Mouse (Mus musculus) lung, postnatal 25 days (tissue): Measurements from ENCODE around the gene Thop1.
"Not testable (repeated sequence)": the region's sequence is repeated elsewhere in the genome, so short reads cannot be mapped to it uniquely, and the experiment has no call there.

Experiments used
- DNase-seq: peaks from one replicate; pipeline ENCODE4 v3.0.0; 2022; ENCODE audit warnings: low spot score

Gene Thop1

GRCm38 (mm10) chr10:81069836-81070235 is at the start of gene Thop1:
TSS of gene Thop1 (plus strand) at chr10:81070035.
- DNase-seq, result peak; percentile 98

- DNase-seq, result no peak
Observed at GRCm38 (mm10) chr10:81020207-81020606, 49.6 kb upstream of the Thop1 start.

- no peak for DNase-seq
Observed at GRCm38 (mm10) chr10:81021547-81022110, 48.2 kb upstream of the Thop1 start.

- DNase-seq, result no peak
Observed at GRCm38 (mm10) chr10:81022744-81023143, 47.1 kb upstream of the Thop1 start.

GRCm38 (mm10) chr10:81024346-81024937 is 45.4 kb upstream of the Thop1 start:
- no peak for DNase-seq

DNA sequence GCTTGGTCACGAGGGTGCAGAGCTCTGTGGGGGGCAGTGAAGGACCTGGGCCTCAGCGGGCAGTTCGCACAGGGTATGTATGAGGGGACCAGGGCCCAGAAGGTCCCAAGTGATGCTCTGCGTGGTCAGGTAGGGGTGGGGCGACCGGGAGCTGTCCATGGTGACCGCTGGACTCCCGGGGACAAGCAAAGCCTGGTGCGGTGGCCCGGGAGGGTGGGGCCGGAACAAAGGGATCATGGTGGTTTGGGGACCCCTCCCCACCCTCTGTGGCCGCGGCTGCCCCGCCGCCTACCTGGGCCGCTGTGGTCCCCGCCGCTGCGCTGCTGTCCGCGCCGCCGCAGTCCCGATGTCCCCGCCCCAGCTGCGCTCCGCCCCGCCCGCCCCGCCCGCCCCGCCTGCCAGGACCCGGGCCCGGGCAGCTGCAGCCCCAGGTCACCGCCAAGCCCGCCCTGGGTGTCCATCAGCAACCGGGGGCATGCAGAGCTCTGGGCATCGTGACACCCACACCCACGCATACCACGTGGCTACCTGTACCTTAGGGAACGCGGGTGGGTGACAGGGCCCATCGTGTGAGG is 44.7 kb upstream of the Thop1 start:
- DNase-seq, result no peak

- DNase-seq, result no peak
Observed at GRCm38 (mm10) chr10:81025639-81026275, 44.1 kb upstream of the Thop1 start, which contains the start of gene Diras1. TSS of gene Diras1 (minus strand) at chr10:81025662.

DNA sequence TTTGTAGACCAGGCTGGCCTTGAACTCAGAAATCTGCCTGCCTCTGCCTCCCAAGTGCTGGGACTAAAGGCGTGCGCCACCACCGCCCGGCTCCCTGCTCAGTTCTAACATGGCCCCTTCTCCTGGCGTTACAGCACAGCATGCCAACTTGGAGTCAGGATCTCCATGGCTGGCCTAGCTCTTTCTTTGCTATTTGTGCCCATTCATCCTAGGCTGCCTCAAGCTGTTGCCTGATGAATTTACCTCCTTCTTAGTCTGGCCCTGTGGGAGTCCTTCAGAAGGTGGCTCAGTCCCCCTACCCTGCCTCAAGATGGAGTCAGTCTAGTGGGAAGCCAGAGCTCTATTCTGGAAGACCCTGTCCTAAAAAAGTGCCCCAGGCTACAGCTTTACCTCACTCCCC is 43.0 kb upstream of the Thop1 start:
- DNase-seq, result no peak

GRCm38 (mm10) chr10:81027331-81027730 is 42.5 kb upstream of the Thop1 start:
- DNase-seq, result no peak

- DNase-seq, result no peak
Observed at GRCm38 (mm10) chr10:81028219-81028618, 41.6 kb upstream of the Thop1 start.

DNA sequence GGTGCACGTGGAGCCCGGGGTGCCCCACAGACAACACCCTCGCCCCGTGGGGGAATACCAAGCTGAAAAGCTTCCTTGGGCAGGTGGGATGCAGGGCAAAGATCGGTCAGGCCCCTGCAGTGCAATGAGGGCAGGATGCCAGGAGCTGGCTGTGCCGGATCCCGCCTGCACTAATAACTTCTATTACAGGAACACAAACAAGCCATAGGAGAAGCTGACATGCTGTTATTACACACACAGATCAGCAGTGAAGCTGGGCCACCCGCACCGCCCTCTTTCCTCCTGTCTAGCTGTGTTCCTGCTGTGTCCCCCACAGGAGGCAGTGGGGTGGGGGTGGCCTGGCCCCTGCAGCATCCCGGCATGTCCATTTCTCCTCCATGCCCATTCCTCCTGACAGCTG is 40.8 kb upstream of the Thop1 start:
- no peak for DNase-seq

DNA sequence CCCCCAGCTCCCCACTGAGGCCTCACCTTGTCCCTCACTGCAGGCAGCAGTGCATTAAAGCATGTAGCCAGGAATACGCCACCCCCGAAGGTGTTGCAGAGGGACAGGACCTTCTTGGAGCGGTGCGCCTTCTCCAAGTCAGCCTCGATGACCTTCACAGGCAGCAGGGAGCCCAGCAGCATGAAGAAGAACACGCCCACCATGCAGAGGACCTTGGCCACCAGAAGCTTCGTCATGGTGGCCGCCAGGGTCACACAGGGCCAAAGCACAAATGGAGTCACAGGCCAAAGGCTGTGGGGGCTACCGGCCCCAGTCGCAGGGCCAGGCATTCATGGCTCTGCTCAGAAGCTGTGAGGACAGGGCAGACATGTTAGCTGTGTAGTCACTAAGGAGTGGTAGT is 36.2 kb upstream of the Thop1 start:
- DNase-seq, result no peak

GRCm38 (mm10) chr10:81036251-81036650 is 33.6 kb upstream of the Thop1 start:
- no peak for DNase-seq

DNA sequence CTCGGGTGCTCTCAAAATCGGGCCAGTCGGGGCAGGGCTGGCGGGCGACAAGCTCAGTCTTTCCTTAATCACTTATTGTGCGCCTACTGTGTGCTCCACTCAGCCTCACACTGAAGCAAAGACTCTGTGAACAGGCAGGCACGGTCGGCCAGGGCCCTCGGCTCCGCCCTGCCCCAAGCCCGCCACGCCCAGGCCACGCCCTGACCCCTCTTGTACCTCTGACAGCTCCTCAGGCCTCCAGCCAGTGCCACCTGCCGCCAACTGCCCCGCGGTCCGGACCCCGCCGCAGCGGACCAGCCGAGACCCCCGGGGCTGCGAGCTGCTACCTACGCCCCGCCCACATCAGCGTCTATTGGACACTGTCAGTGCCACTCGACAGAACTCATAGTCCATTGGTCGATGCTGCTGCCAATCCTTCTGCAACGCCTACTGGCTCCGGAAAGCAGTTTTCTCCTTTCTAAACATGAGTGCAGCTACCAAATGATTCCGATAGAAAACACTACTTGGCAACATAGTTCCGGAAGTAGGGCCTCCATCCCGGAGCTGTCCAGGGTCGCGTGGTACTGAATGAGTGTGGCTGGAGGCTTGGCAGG is 32.8 kb upstream of the Thop1 start, which contains the start of gene Slc39a3:
Gene Slc39a3, minus strand, starts transcription at position 439 of the 593 bp plus-strand sequence.
- DNase-seq, result peak; percentile 98

DNA sequence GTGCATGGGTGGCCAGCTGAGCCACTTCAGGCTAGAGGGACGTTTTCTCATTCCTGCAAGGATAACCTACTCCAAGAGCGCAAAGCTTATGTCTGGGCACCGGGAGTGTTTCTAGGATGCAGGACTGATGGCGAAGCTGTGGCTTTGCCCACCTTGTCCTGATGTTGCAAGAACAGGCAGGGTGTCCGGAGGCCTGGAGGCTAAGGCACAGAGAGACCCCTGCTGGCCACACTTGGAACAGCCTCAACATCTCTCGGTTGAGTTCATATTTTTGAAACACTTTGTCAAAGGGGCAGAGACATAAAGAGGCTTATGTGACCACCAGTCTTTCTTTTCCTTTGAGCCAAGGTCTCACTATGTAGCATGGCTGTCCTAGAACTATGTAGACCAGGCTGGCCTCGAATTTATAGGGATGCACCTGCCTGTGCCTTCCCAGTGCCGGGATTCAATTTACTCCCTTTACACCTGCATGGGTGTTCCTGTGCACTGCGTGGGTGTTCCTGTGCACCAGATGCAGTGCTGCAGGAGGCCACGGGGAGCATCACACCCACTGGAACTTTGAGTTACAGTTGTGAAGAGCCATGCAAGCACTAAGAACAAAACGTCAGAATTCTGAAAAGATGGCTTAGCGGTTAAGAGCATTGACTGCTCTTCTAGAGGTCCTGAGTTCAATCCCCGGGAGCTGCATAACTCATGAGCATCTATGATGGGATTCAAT is 28.2 kb upstream of the Thop1 start:
- peak; percentile 65 for DNase-seq

- not testable (repeated sequence) for DNase-seq
Observed at GRCm38 (mm10) chr10:81045246-81045645, 24.6 kb upstream of the Thop1 start.

DNA sequence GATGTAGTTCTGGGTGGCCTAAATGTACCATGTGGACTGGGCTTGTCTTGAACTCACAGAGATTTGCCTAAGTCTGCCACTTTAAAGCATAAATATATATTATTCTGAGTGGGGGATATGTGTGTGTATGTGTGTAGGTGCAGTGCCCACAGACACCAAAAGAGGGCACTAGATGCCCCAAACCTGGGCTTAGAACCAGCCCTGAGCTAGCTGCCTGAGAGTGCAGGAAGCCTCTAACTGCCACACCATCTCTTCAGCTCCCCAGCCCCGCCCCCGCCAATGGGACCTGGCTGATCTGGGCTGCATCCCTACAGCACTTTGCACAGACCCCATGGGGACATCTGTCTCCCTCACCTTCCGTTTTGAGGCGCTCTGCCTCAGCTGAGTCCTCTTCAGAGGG is 19.2 kb upstream of the Thop1 start:
- no peak for DNase-seq

DNA sequence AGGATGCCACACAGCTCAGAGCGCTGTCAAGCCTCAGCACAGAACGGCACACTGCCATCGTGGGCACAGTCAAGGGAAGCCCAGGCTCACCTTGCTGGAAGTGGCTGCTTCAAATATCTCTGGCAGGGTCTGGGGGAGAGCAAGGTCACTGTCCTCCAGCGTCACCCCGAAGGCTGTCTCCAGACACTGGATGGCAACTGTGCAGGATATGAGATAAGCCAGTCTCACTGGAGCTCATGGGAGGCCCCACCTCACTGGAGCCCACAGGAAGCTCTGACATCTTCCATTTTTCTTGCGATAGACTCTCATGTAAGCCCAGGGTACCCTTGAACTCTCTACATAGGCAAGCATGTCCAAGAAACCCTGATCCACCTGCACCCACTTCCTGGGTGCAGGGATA is 18.7 kb upstream of the Thop1 start:
- no peak for DNase-seq

DNA sequence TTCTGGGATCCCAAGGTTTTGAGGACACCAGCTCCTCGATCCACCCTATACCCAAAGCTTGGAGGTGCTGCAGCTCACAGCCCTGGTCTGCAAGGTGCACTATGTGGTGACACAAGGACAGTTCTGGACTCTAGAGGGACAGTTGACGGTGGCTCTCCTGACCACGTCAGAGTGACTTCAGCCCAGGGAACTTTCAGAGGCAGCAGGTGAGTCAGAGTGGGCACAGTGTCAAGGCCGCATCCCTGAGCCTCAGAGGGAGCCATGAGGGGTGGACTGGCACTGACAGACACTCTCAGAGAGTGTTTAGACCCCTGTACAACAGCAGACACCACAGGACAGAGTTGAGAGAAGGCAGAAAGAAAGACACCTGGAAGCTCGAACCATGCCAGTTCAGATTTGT is 17.3 kb upstream of the Thop1 start:
- no peak for DNase-seq

- DNase-seq, result no peak
Observed at GRCm38 (mm10) chr10:81055169-81055568, 14.7 kb upstream of the Thop1 start.

GRCm38 (mm10) chr10:81055802-81056340 is 14.0 kb upstream of the Thop1 start:
- not testable (repeated sequence) for DNase-seq
